15 mouse cellular contexts compared by ENCODE assay signal in the genomic region with DNA sequence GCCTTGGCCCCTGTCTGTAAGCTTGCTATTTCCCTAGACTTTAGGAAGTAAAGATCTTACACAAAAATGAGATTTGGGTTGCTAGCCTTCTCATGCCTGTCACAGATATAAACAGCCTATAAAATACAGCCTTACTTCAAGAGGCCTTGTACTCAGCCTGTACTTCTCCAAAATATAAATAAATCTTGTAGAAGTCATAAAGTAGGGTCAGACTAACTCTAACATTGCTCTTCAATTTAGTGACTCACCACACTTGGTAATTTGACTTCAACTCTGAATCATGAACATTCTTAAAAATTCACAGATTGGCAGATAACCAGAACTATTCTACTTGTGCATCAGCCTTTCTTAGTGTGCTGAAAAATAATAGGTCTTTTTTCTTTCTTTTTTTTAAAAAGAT.
"Had no signal": no experiment of that assay in that cellular context is flagged by ENCODE, and none has a peak within 500 bp of the region (broad histone marks: within the 10 kb centered on the region; RNA-seq: fewer than 3 reads in every experiment).

No protein-coding gene starts in this region.

- H3K36me3 ChIP-seq: limb, embryonic 13.5 days; midbrain, embryonic 12.5 days had no signal

- H3K9me3 ChIP-seq: limb, embryonic 13.5 days; megakaryocyte, embryonic 14.5 days; midbrain, embryonic 12.5 days had no signal

- ATAC-seq: midbrain, embryonic 16.5 days had no signal

- H3K27ac ChIP-seq: layer of hippocampus, adult 2 months; limb, embryonic 13.5 days; liver, embryonic 14.5 days; macrophage; midbrain, embryonic 12.5 days had no signal

- DNase-seq: kidney, adult 8-10 months; kidney, postnatal 10 days; kidney, postnatal 4 days; left cerebral cortex, postnatal 4 days; lung, adult 2 months; lung, postnatal 14 days; right cerebral cortex, postnatal 14 days; thymus, postnatal 4 days had no signal

- H3K9ac ChIP-seq: limb, embryonic 13.5 days; liver, embryonic 14.5 days; midbrain, embryonic 12.5 days had no signal

- H3K4me3 ChIP-seq: layer of hippocampus, adult 2 months; limb, embryonic 13.5 days; megakaryocyte, embryonic 14.5 days; midbrain, embryonic 12.5 days had no signal

- H3K4me2 ChIP-seq: limb, embryonic 13.5 days; midbrain, embryonic 12.5 days had no signal

- H3K27me3 ChIP-seq: limb, embryonic 13.5 days; megakaryocyte, embryonic 14.5 days; midbrain, embryonic 12.5 days had no signal

- H3K4me1 ChIP-seq: limb, embryonic 13.5 days; midbrain, embryonic 12.5 days had no signal
